Mouse (Mus musculus) layer of hippocampus, postnatal 10 days (tissue): ENCODE results near the gene Hltf. TPM values are rescaled to one million over a fixed set of nuclear protein-coding genes. Genes with fewer than 3 reads are reported as not detected.
A peak's percentile ranks its signal among the peaks of the same experiment; 100 is the strongest.

Experiments used
- DNase-seq, 2 experiments: peaks; one replicate each; pipeline ENCODE4 v3.0.0; 2021; ENCODE audit warnings: low spot score in 2 of 2
- total RNA-seq, 2 experiments: library from RNA; stranded (reverse); gene quantifications; 2 replicates each; pipeline ENCODE4 v1.2.3; 2021

Hltf gene
- total RNA-seq, 2 experiments from 2014 or later: 13.8 to 17.4 TPM

GRCm38 (mm10) chr3:20143726-20144125, 86.1 kb downstream of the Hltf start:
- DNase-seq: no peak

DNA sequence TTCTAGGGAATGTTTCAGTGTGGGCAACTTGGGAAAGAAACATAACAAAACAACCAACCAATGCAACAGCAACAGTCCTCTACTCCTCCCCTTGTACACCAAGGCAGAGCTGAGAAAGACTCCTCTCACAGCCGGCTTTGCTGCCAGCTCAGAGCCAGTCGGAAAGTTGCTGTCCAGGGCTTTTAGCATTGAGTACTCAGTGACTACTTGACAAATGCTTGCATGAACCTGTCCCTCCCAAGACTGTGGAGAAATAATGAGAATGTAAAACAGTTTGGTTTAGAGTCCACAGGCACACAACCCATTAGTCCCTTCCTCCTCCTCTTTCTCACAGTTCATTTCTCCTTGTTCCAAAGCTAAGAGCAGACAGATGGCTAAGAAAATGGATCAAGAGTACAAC, 86.8 kb downstream of the Hltf start:
- DNase-seq: no peak

- DNase-seq: no peak
Measured at GRCm38 (mm10) chr3:20145696-20146113, 88.1 kb downstream of the Hltf start.

DNA sequence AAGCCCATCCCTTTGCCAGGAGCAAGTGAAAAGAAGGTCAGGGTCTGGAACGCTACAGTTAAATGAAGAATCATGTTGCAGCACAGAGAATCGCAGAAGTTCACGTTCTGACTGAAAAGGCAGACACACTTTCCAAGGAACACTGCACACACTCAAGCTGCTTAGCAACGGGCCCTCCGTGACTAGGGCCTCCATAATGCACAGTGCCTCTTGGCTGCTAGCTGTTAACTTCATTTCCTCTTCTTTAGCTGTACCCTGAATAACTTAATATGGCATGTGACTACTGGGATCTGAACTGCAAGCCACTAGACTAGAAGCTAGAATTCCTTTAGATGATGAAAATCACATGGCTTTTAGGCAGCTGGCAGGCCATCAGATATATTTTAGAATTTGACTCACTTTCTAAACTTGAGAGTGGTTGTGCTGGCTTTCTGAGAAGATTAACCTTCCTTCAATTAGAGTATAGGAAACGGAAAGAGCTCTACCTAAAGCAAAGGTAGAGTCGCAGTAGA, 89.3 kb downstream of the Hltf start:
- no peak for DNase-seq

GRCm38 (mm10) chr3:20147647-20148046, 90.0 kb downstream of the Hltf start:
- DNase-seq: no peak

DNA sequence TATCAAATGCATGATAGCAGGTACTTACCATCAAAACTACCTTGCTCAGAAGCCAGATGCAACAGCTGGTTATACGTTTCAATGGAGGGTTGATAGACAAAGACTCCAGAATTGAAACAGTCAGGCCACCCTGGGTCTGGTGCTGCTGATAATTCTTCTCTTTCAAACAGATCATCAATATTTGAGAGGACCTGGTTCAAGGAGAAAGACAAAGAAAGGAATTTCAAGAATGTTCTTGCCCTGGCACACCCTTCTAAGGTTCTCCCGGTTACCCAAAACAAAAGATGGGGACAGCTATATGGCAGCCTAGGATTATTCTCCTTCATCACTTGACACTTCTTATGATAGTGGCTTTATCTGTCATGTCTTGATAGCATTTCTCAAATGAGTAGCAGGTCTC, 92.9 kb downstream of the Hltf start:
- no peak for DNase-seq

GRCm38 (mm10) chr3:20151651-20152050, 94.0 kb downstream of the Hltf start:
- no peak for DNase-seq

DNA sequence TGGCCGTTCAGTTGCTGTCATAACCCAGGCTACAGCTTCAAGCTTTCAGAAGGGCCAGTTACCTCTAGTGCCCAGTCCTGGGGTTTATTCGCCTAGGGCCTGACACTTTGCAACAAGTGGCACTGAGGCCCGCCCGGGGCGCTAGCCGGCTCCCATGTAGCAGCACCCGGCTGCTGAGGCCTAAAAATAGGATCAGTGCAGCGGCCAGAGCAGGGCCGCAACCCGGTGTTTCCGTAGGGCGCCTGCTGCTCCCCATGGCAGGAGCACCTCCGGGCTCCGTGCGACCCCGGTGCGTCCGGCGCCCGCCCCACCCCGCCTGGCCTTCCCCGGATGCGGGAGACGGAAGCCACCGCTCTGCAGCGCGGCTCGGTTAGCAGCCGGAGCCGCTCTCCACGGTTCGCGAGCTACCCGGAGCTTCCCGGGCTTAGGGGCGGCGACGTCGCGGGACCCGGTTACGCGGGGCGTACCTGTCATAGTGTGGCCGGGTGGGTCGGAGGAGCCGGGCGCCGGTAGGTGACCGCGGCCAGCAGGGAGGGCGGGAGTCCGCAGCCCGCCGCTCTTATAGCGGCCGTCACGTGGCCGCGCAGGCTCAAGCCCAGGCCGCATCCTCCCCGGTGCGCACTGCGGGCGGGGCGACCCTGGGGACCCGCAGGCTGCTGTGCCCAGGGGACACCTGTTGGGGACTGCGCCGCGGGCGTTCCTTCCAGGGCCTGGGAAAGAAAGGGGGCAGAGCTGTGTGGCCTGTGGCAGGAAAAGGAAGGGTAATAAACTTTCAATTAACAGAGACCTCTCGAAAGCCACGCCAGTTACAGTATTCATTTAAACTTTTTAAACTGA, 97.1 kb downstream of the Hltf start, which contains the start of gene Gyg:
Gene Gyg, minus strand, starts transcription at position 787 of the 837 bp plus-strand sequence.
- DNase-seq: peak; percentile 46 to 65

DNA sequence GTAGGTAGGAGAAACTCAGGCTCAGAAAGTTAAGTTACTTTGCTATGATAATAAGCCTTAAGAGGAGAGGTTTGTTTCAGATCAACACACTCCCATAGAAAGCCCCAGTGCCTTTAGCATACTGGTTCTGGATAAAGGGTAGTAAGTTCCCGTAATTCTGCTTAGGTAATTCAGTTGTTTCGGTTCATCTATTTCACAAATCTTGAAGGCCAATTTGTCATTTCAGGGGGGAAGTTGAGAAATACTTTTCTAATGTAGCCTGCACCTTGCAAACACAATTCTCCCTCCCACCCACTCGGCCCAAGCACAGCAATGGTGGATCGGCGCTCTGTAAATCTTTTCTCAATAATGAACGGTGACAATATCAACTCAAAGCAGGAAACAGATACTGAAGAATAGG, 97.9 kb downstream of the Hltf start:
- no peak for DNase-seq

DNA sequence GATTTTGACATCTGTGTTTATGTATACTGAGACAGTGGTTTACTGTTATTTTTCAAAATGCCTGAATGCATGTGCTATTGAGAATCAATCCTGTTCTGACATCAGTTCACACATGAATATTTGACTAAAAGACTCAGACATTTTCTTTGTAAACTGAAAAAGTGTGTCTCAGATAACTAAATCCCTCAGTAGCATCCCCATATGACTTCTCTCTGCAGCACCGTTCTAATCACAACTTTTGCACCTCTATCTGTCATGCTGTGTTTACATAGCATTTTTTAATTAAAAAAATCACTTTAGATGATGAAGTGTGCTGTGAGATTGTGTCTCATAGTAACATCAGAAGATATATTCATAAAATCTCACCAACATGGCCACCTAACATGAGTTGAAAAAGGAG, 109.9 kb downstream of the Hltf start:
- DNase-seq: no peak

Other genes with a start within 250 kb of the Hltf start
- 10 to 100 TPM in 1 of 2 experiments, 1 to 10 TPM in 1; 9.5 to 11.4 TPM for gene Cp, start 100.8 kb upstream of the Hltf start, total RNA-seq
- 10 to 100 TPM; 21.7 to 21.8 TPM for gene Hps3, start 22.5 kb upstream of the Hltf start, total RNA-seq
- gene Gyg, start 97.5 kb downstream of the Hltf start, total RNA-seq: 10 to 100 TPM; 52.0 to 59.4 TPM
- under 1 TPM; 0.60 to 0.69 TPM for gene Cpa3, start 184.4 kb downstream of the Hltf start, total RNA-seq
- under 1 TPM; 0.30 to 0.58 TPM for gene Cpb1, start 217.9 kb downstream of the Hltf start, total RNA-seq